Mouse (Mus musculus) bone marrow, adult 2 months (tissue): ENCODE results near the gene Rbm17.

ENCODE experiments used
- CTCF ChIP-seq: fragments of 200-500 bp; IDR thresholded peaks from 2 replicates; pipeline ENCODE4 v1.5.1; 2011; ENCODE audit warnings: low read length, control low read depth; ENCODE audit not compliant: control insufficient read depth, insufficient read depth
- POLR2A ChIP-seq: fragments of 200-500 bp; IDR thresholded peaks from 2 replicates; pipeline ENCODE4 v1.6.1; 2011; ENCODE audit warnings: low read depth, mild to moderate bottlenecking, control low read depth, low read length, borderline replicate concordance; ENCODE audit not compliant: control insufficient read depth

DNA sequence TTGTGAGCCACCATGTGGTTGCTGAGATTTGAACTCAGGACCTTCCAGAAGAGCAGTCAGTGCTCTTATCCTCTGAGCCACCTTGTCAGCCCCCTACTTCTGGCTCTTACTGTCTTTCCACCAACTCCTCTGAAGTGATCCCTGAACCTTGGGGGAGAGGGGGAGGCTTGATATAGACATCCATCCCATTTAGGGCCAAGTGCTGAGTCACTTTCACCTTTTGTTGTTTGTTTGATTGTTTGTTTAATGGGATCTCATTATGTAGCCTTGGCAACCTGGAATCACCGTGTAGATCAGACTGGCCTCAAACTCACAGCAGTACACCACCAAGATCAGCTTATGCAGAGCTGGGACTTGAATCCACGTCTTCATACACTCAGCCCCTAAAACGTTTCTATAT lies 46.7 kb downstream of the Rbm17 start:
- no peak for TF ChIP-seq POLR2A
- no peak for TF ChIP-seq CTCF
